Mouse (Mus musculus) hindbrain, postnatal 0 days (tissue): ENCODE results near the gene Trpc6. TPM values are rescaled to one million over a fixed set of nuclear protein-coding genes. Genes with fewer than 3 reads are reported as not detected.

Source experiments
- ATAC-seq: fragments of 200-750 bp; cut with Nextera tagmentation; 2 replicates; pipeline ENCODE4 v1.8.0; 2017; ENCODE audit warnings: mild to moderate bottlenecking, moderate TSS enrichment, moderate library complexity
- DNase-seq: peaks from one replicate; pipeline ENCODE4 v3.0.0-alpha.2; 2015; ENCODE audit warnings: low spot score
- H3K27ac ChIP-seq: fragments of 300-500 bp; sonication (generic); 2 replicates; pipeline ENCODE4 v1.5.1; 2014; ENCODE audit warnings: mild to moderate bottlenecking
- H3K27me3 ChIP-seq: fragments of 300-500 bp; sonication (generic); 2 replicates; pipeline ENCODE4 v1.6.1; 2014; ENCODE audit warnings: low read length, mixed read lengths; ENCODE audit not compliant: insufficient read depth
- H3K36me3 ChIP-seq: fragments of 300-500 bp; sonication (generic); 2 replicates; pipeline ENCODE4 v1.6.1; 2014; ENCODE audit warnings: low read length, mixed read lengths; ENCODE audit not compliant: insufficient read depth
- H3K4me1 ChIP-seq: fragments of 300-500 bp; sonication (generic); 2 replicates; pipeline ENCODE4 v1.6.1; 2014; ENCODE audit warnings: antibody characterized with exemption, low read length, mixed read lengths; ENCODE audit not compliant: insufficient read depth
- H3K4me2 ChIP-seq: fragments of 300-500 bp; sonication (generic); 2 replicates; pipeline ENCODE4 v1.6.1; 2014; ENCODE audit warnings: low read depth, mild to moderate bottlenecking, low read length, moderate library complexity, mixed read lengths
- H3K4me3 ChIP-seq: fragments of 300-500 bp; sonication (generic); 2 replicates; pipeline ENCODE4 v1.5.1; 2014; ENCODE audit warnings: low read length
- H3K9ac ChIP-seq: fragments of 300-500 bp; sonication (generic); replicated peaks from 2 replicates; pipeline ENCODE4 v1.6.1; 2014; ENCODE audit warnings: mild to moderate bottlenecking, low read length, moderate library complexity, mixed read lengths
- H3K9me3 ChIP-seq: fragments of 300-500 bp; sonication (generic); 2 replicates; pipeline ENCODE4 v1.6.1; 2016; ENCODE audit warnings: low read length, mixed read lengths
- CTCF ChIP-seq: IDR thresholded peaks from 2 replicates; pipeline ENCODE4 v1.5.1; 2016; ENCODE audit warnings: antibody characterized with exemption, control low read depth, low read depth
- WGBS: fragments of 180-500 bp; shearing (Covaris S2); extraction: QIAGEN DNeasy Blood & Tissue Kit; methylation state at CpG from one replicate; pipeline ENCODE4 v1.1.7; 2014; 5-methylcytosine and 5-hydroxymethylcytosine counted together
- polyA plus RNA-seq: library from polyadenylated mRNA; unstranded; fragments of >200 nt; fragmentation: Nextera tagmentation; extraction: Ambion mirVana; gene quantifications from 2 replicates; pipeline ENCODE4 v1.2.1, GENCODE M21; 2015
- total RNA-seq: library from RNA; depleted of rRNA; stranded (reverse); fragments of >200 nt; gene quantifications from 2 replicates; pipeline ENCODE4 v1.2.3, GENCODE M21; 2014; rRNA removed

The Trpc6 gene
- total RNA-seq (0.43 and 1.7 TPM in 2 replicates), polyA plus RNA-seq (0.51 and 0.54 TPM in 2 replicates)

GRCm38 (mm10) chr9:8544041-8544794 lies at the start of gene Trpc6:
Gene Trpc6 (plus strand): TSS chr9:8544142.
- peak within 1 kb of the TSS; percentile 99 for H3K4me2 ChIP-seq
- peak; percentile 91 for ATAC-seq
- 1% methylated on average over 44 of the region's 44 CpGs for WGBS

GRCm38 (mm10) chr9:8520911-8521310 lies 23.0 kb upstream of the Trpc6 start:
- no peak for DNase-seq
- H3K4me2 ChIP-seq: no peak overlapping the region
- H3K27me3 ChIP-seq: no peaks in the 10 kb centered on the region
- no peak for ATAC-seq
- H3K36me3 ChIP-seq: no peaks in the 10 kb centered on the region
- no peaks in the 10 kb centered on the region for H3K4me1 ChIP-seq
- H3K4me3 ChIP-seq: no peak overlapping the region
- TF ChIP-seq CTCF: no peak
- no peaks in the 10 kb centered on the region for H3K9me3 ChIP-seq
- no peak overlapping the region for H3K9ac ChIP-seq
- no peak overlapping the region for H3K27ac ChIP-seq

More at GRCm38 (mm10) chr9:8544041-8544794, at the start of gene Trpc6:
- peak; percentile 28 for DNase-seq
- H3K27me3 ChIP-seq: no peaks in the 10 kb centered on the region
- H3K4me3 ChIP-seq: peak within 1 kb of the TSS; percentile 56
- H3K27ac ChIP-seq: no peak within 1 kb of the TSS
- H3K9ac ChIP-seq: peak within 1 kb of the TSS; percentile 51
- TF ChIP-seq CTCF: no peak
- no peaks in the 10 kb centered on the region for H3K36me3 ChIP-seq
- H3K4me1 ChIP-seq: 0 out of 2 replicates have a peak, but pooled peaks cover 5% of the 10 kb centered on the region
- no peaks in the 10 kb centered on the region for H3K9me3 ChIP-seq

- TF ChIP-seq CTCF: no peak
- Histone ChIP-seq H3K36me3 (no peaks in the 10 kb centered on the region), H3K27me3 (no peaks in the 10 kb centered on the region), H3K27ac (no peak overlapping the region), H3K4me2 (no peak overlapping the region), H3K9me3 (no peaks in the 10 kb centered on the region), H3K9ac (no peak overlapping the region), H3K4me3 (no peak overlapping the region), H3K4me1 (no peaks in the 10 kb centered on the region)
- ATAC-seq (no peak), DNase-seq (no peak)
- 100% methylated on average over 1 of the region's 1 CpGs for WGBS
These were observed 10.3 kb upstream of the Trpc6 start for GRCm38 (mm10) chr9:8533670-8534069.

- Histone ChIP-seq H3K4me1 (0 out of 2 replicates have a peak, but pooled peaks cover 5% of the 10 kb centered on the region), H3K36me3 (no peaks in the 10 kb centered on the region), H3K9me3 (no peaks in the 10 kb centered on the region), H3K9ac (no peak overlapping the region), H3K27ac (no peak overlapping the region), H3K4me3 (no peak overlapping the region), H3K27me3 (no peaks in the 10 kb centered on the region), H3K4me2 (no peak overlapping the region)
- DNase-seq (no peak), ATAC-seq (no peak)
- TF ChIP-seq CTCF: no peak
- WGBS: 81% methylated on average over 2 of the region's 2 CpGs
These were observed 1.3 kb downstream of the Trpc6 start for GRCm38 (mm10) chr9:8545236-8545635.

GRCm38 (mm10) chr9:8558574-8558973 lies 14.6 kb downstream of the Trpc6 start:
- WGBS: 82% methylated on average over 1 of the region's 1 CpGs
- Histone ChIP-seq H3K4me2 (no peak overlapping the region), H3K36me3 (no peaks in the 10 kb centered on the region), H3K9me3 (no peaks in the 10 kb centered on the region), H3K27me3 (no peaks in the 10 kb centered on the region), H3K4me3 (no peak overlapping the region), H3K4me1 (no peaks in the 10 kb centered on the region), H3K27ac (no peak overlapping the region), H3K9ac (no peak overlapping the region)
- DNase-seq (no peak), ATAC-seq (no peak)
- TF ChIP-seq CTCF: no peak

- no peak for ATAC-seq
These were observed 48.7 kb downstream of the Trpc6 start for GRCm38 (mm10) chr9:8592618-8593017.

GRCm38 (mm10) chr9:8597089-8597488 lies 53.1 kb downstream of the Trpc6 start:
- Histone ChIP-seq H3K9ac (no peak overlapping the region), H3K4me3 (no peak overlapping the region), H3K4me2 (no peak overlapping the region), H3K9me3 (no peaks in the 10 kb centered on the region), H3K4me1 (no peaks in the 10 kb centered on the region), H3K27ac (no peak overlapping the region; the same call in 1 of the 2 replicates), H3K27me3 (no peaks in the 10 kb centered on the region), H3K36me3 (no peaks in the 10 kb centered on the region)
- ATAC-seq: peak; percentile 80
- peak; percentile 54 for DNase-seq
- 33% methylated on average over 1 of the region's 1 CpGs for WGBS
- no peak for TF ChIP-seq CTCF

More at GRCm38 (mm10) chr9:8592618-8593017, 48.7 kb downstream of the Trpc6 start:
- H3K4me1 ChIP-seq: no peaks in the 10 kb centered on the region
- no peaks in the 10 kb centered on the region for H3K36me3 ChIP-seq
- no peak overlapping the region for H3K27ac ChIP-seq
- DNase-seq: peak; percentile 12
- no peak overlapping the region for H3K4me3 ChIP-seq
- H3K4me2 ChIP-seq: no peak overlapping the region
- no peaks in the 10 kb centered on the region for H3K27me3 ChIP-seq
- H3K9ac ChIP-seq: no peak overlapping the region
- no peaks in the 10 kb centered on the region for H3K9me3 ChIP-seq
- WGBS: 58% methylated on average over 6 of the region's 6 CpGs
- peak; percentile 55; the same call in 1 of the 2 replicates for TF ChIP-seq CTCF
